Mouse (Mus musculus): ENCODE data around the gene 1810010D01Rik. TPM values are rescaled to one million over a fixed set of nuclear protein-coding genes. Genes with fewer than 3 reads are reported as not detected.

Gene 1810010D01Rik
- polyA plus RNA-seq, 1 experiment from 2014 or later, result 0.53 TPM

Other genes starting within 250 kb of the 1810010D01Rik start
- gene Tpcn2, start 75.9 kb upstream of the 1810010D01Rik start, polyA plus RNA-seq (2016; fragmentation: Nextera tagmentation; extraction: Ambion mirVana), result 5.7 and 6.1 TPM in 2 replicates
- 0.47 and 0.55 TPM in 2 replicates for gene Mrgprf, start 92.7 kb upstream of the 1810010D01Rik start, polyA plus RNA-seq (2016; fragmentation: Nextera tagmentation; extraction: Ambion mirVana)
- 0.10 TPM in 1 of 2 replicates, not detected in the other for gene Mrgprd, start 106.7 kb upstream of the 1810010D01Rik start, polyA plus RNA-seq (2016; fragmentation: Nextera tagmentation; extraction: Ambion mirVana)